Mouse (Mus musculus) T-cell, adult 2 months (primary cell): ENCODE measurements around the gene Dync1i1.

Experiments used
- DNase-seq: peaks from one replicate; pipeline ENCODE4 v3.0.0; 2022; ENCODE audit warnings: low spot score

Dync1i1 gene

GRCm38 (mm10) chr6:6071038-6071437 lies 345.6 kb downstream of the Dync1i1 start:
- DNase-seq, result no peak

DNA sequence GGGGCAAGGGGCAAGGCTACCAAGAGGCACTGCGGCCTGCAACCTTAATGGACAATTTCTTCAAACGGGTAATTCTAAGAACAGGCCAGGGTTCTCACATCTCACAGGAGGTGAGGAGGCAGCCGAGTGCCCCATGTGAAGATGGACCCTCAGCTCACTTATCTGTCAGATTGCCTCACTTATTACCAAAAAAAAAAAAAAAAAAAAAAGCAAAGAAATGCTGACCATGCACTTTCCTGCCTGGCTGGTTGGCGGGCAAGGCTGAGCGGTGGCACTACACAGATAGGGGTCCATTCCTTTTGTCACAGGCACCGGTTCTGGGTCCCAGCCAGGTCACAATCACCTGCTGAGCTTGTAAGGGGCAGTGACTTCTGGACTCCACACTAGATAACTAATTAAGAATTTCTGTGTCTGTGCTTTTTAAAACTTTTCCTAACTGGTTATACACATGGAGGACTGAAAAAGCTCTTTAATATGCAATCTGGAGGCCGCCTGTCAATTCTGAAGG lies 350.6 kb downstream of the Dync1i1 start:
- DNase-seq, result no peak

DNA sequence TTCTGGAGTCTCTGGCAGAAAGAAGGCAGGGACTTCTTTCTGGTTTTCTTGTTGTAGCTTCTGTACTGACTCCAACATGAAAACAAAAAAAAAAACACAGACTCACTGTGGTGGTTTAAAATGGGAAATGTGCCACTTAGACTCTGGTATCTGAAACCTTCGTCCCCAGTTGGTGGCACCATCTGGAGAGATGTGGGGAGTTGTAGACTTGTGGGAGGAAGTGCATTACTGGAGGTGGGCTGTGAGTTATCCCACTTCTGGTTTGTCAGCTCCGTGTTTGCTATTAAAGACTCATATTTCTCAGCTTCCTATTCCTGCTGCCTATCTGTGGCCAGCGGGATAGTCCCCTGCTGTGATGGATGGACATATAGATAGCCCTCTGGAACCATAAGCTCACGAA lies 351.8 kb downstream of the Dync1i1 start:
- DNase-seq, result no peak
